Comparison of ENCODE assay signal across 16 mouse cellular contexts in the genomic region with DNA sequence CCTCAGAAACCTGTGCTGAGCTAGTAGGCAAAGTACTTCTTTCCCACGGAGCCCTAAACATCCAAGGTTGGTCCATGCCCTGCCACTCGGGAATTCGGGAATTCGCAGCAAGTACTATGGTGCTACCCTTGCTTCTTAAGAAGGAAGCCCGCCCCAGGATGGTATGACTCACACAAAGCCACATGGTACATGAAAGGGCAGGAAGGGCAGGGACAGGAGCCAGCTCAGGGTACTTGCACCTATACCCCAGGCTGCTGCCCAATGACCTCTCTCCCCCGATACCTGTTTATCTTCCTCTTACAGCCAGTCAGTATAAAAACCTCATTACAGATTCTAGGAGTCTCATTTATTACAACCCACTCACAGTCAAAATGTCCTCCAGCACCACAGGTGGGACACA. TPM values are rescaled to one million over a fixed set of nuclear protein-coding genes. Genes with fewer than 3 reads are reported as not detected.
DNase-seq lines count a peak whose midpoint lies in the region; ATAC-seq lines count a peak whose summit lies in the region.
"Had no signal": no experiment of that assay in that cellular context is flagged by ENCODE, and none has a peak within 500 bp of the region (broad histone marks: within the 10 kb centered on the region; RNA-seq: fewer than 3 reads in every experiment).

No protein-coding gene starts in this region.

- peaks cover 57% of the 10 kb centered on the region for H3K4me1 ChIP-seq in forebrain, embryonic 10.5 days
- peaks cover 15% of the 10 kb centered on the region for H3K4me1 ChIP-seq in forebrain, embryonic 15.5 days
- H3K4me1 ChIP-seq in neural tube, embryonic 12.5 days: peaks cover 11% of the 10 kb centered on the region
- peaks cover 29% of the 10 kb centered on the region for H3K4me1 ChIP-seq in neural tube, embryonic 15.5 days
- H3K4me1 ChIP-seq in stomach, embryonic 16.5 days (ENCODE audit: control insufficient read depth, insufficient read depth, low read length): peaks cover 21% of the 10 kb centered on the region; the same call in 1 of the 2 replicates

- no peaks in the 10 kb centered on the region for H3K36me3 ChIP-seq in forebrain, embryonic 10.5 days (replicated peaks)
- no peaks in the 10 kb centered on the region for H3K36me3 ChIP-seq in forebrain, embryonic 15.5 days
- no peaks in the 10 kb centered on the region for H3K36me3 ChIP-seq in neural tube, embryonic 12.5 days
- no peaks in the 10 kb centered on the region for H3K36me3 ChIP-seq in neural tube, embryonic 15.5 days
- no peaks in the 10 kb centered on the region for H3K36me3 ChIP-seq in stomach, embryonic 16.5 days (ENCODE audit: control insufficient read depth, insufficient read depth, low read length)
- H3K36me3 ChIP-seq: limb, embryonic 15.5 days had no signal

- 72% methylated on average over 6 of the region's 6 CpGs for WGBS in forebrain, embryonic 10.5 days
- 81% methylated on average over 6 of the region's 6 CpGs for WGBS in forebrain, embryonic 15.5 days
- 69% methylated on average over 6 of the region's 6 CpGs for WGBS in neural tube, embryonic 12.5 days
- 79% methylated on average over 6 of the region's 6 CpGs for WGBS in neural tube, embryonic 15.5 days
- 70% methylated on average over 6 of the region's 6 CpGs for WGBS in stomach, embryonic 16.5 days

- DNase-seq in forebrain, embryonic 10.5 days (ENCODE audit: extremely low spot score, low spot score): no peak
- peak; percentile 69 for DNase-seq in induced T-regulatory cell, adult 2 months (ENCODE audit: low read depth)
- DNase-seq in adrenal gland, postnatal 25 days: no peak
- DNase-seq in right cerebral cortex, postnatal 10 days (ENCODE audit: low spot score in 2 of 2): no peak
- DNase-seq: cerebellum, postnatal 10 days; heart, postnatal 14 days; liver, postnatal 0 days; right cerebral cortex, adult 18-20 months had no signal

- H3K4me3 ChIP-seq in forebrain, embryonic 10.5 days: no peak overlapping the region
- no peak overlapping the region for H3K4me3 ChIP-seq in forebrain, embryonic 15.5 days
- H3K4me3 ChIP-seq in neural tube, embryonic 12.5 days: no peak overlapping the region
- H3K4me3 ChIP-seq in neural tube, embryonic 15.5 days (replicated peaks): no peak overlapping the region
- H3K4me3 ChIP-seq in stomach, embryonic 16.5 days (replicated peaks; ENCODE audit: low read length): no peak overlapping the region
- H3K4me3 ChIP-seq: gastrocnemius, adult 2 months; left cerebral cortex, adult 2 months; limb, embryonic 15.5 days had no signal

- no peaks in the 10 kb centered on the region for H3K27me3 ChIP-seq in forebrain, embryonic 10.5 days (ENCODE audit: poor library complexity, severe bottlenecking)
- H3K27me3 ChIP-seq in forebrain, embryonic 15.5 days: no peaks in the 10 kb centered on the region
- H3K27me3 ChIP-seq in neural tube, embryonic 12.5 days (replicated peaks): no peaks in the 10 kb centered on the region
- no peaks in the 10 kb centered on the region for H3K27me3 ChIP-seq in neural tube, embryonic 15.5 days (replicated peaks)
- H3K27me3 ChIP-seq in stomach, embryonic 16.5 days (ENCODE audit: control insufficient read depth, insufficient read depth, low read length): no peaks in the 10 kb centered on the region
- H3K27me3 ChIP-seq: limb, embryonic 15.5 days had no signal

- H3K4me2 ChIP-seq in forebrain, embryonic 15.5 days (replicated peaks): no peak overlapping the region
- no peak overlapping the region for H3K4me2 ChIP-seq in neural tube, embryonic 12.5 days (replicated peaks)
- H3K4me2 ChIP-seq in neural tube, embryonic 15.5 days: no peak overlapping the region
- no peak overlapping the region for H3K4me2 ChIP-seq in stomach, embryonic 16.5 days (ENCODE audit: low read depth, low read length)
- H3K4me2 ChIP-seq: limb, embryonic 15.5 days had no signal

- H3K9ac ChIP-seq in forebrain, embryonic 15.5 days (replicated peaks): no peak overlapping the region
- H3K9ac ChIP-seq in neural tube, embryonic 12.5 days: no peak overlapping the region
- H3K9ac ChIP-seq in neural tube, embryonic 15.5 days (replicated peaks): no peak overlapping the region
- H3K9ac ChIP-seq in stomach, embryonic 16.5 days (ENCODE audit: low read length): no peak overlapping the region
- H3K9ac ChIP-seq: limb, embryonic 15.5 days; liver, postnatal 0 days had no signal

- peak overlapping the region; percentile 63 for H3K27ac ChIP-seq in forebrain, embryonic 10.5 days
- no peak overlapping the region for H3K27ac ChIP-seq in forebrain, embryonic 15.5 days (replicated peaks)
- H3K27ac ChIP-seq in neural tube, embryonic 12.5 days: no peak overlapping the region
- no peak overlapping the region for H3K27ac ChIP-seq in neural tube, embryonic 15.5 days (replicated peaks)
- no peak overlapping the region for H3K27ac ChIP-seq in stomach, embryonic 16.5 days (ENCODE audit: low read length)
- H3K27ac ChIP-seq: gastrocnemius, adult 2 months; left cerebral cortex, adult 2 months; limb, embryonic 15.5 days had no signal

- no peak for ATAC-seq in forebrain, embryonic 15.5 days (replicated peaks)
- peak; percentile 39; the same call in 1 of the 2 replicates for ATAC-seq in neural tube, embryonic 12.5 days (ENCODE audit: low FRiP score, low read depth)
- no peak for ATAC-seq in neural tube, embryonic 15.5 days (ENCODE audit: low FRiP score)
- 0 out of 2 replicates have a peak, but pooled peaks have one; percentile 23 for ATAC-seq in stomach, embryonic 16.5 days (ENCODE audit: insufficient read depth, low FRiP score)
- ATAC-seq: forebrain, embryonic 14.5 days; liver, postnatal 0 days had no signal

- no peaks in the 10 kb centered on the region for H3K9me3 ChIP-seq in forebrain, embryonic 10.5 days
- H3K9me3 ChIP-seq in forebrain, embryonic 15.5 days: no peaks in the 10 kb centered on the region
- no peaks in the 10 kb centered on the region for H3K9me3 ChIP-seq in neural tube, embryonic 12.5 days
- no peaks in the 10 kb centered on the region for H3K9me3 ChIP-seq in neural tube, embryonic 15.5 days (replicated peaks)
- H3K9me3 ChIP-seq in stomach, embryonic 16.5 days (replicated peaks; ENCODE audit: control insufficient read depth, low read length): no peaks in the 10 kb centered on the region
- H3K9me3 ChIP-seq: limb, embryonic 15.5 days had no signal

RNA-seq across cellular contexts. Expression of gene Fam49b, which starts 28.6 kb away (rescaled TPM):
- 87.6 and 88.8 TPM in 2 replicates for polyA plus RNA-seq in forebrain, embryonic 10.5 days (2016; fragmentation: Nextera tagmentation; extraction: Ambion mirVana)
- polyA plus RNA-seq in forebrain, embryonic 15.5 days (2015; fragmentation: Nextera tagmentation; extraction: Ambion mirVana): 106 and 114 TPM in 2 replicates
- polyA plus RNA-seq in neural tube, embryonic 12.5 days (2016; fragmentation: Nextera tagmentation; extraction: Ambion mirVana): 100 and 105 TPM in 2 replicates
- 130 and 132 TPM in 2 replicates for polyA plus RNA-seq in neural tube, embryonic 15.5 days (2015; fragmentation: Nextera tagmentation; extraction: Ambion mirVana)
- 44.3 and 49.5 TPM in 2 replicates for polyA plus RNA-seq in stomach, embryonic 16.5 days (2015; fragmentation: Nextera tagmentation; extraction: Ambion mirVana)
- 25.6 and 33.5 TPM in 2 replicates for total RNA-seq in adrenal gland, postnatal 25 days (2021)

Comparison
In these comparisons a context has a peak if more than half of its experiments do, and no peak if none do; other contexts are left out.
1. ATAC-seq: peak in neural tube, embryonic 12.5 days (single experiment) and stomach, embryonic 16.5 days (single experiment); none in forebrain, embryonic 15.5 days (single experiment) and neural tube, embryonic 15.5 days (single experiment).